Mouse (Mus musculus) spleen, adult 2 months (tissue): ENCODE measurements at regions not wholly inside any gene's neighbourhood (a gene's known extent, or its start where the extent isn't known, plus 50 kb on each side); places are given as distances from the start of the nearest gene placed in this dataset.

Source experiments
- DNase-seq, 2 experiments: peaks; one replicate each; pipeline versions ENCODE4 v3.0.0 to v3.0.0-alpha.2; 2012 to 2021; ENCODE audit warnings: low spot score in 2 of 2, low read depth in 1 of 2
- H3K27ac ChIP-seq: fragments of 200-500 bp; 2 replicates; pipeline ENCODE4 v1.5.1; 2012; ENCODE audit warnings: low read length, inconsistent platforms; ENCODE audit not compliant: insufficient read depth
- H3K27me3 ChIP-seq: fragments of 200-500 bp; 2 replicates; pipeline ENCODE4 v1.6.1; 2012; ENCODE audit warnings: mild to moderate bottlenecking, moderate library complexity, low read length, inconsistent platforms; ENCODE audit not compliant: control insufficient read depth, insufficient read depth
- H3K36me3 ChIP-seq: fragments of 200-500 bp; 2 replicates; pipeline ENCODE4 v1.6.1; 2012; ENCODE audit warnings: mild to moderate bottlenecking, low read length, inconsistent platforms; ENCODE audit not compliant: control insufficient read depth, insufficient read depth
- H3K4me1 ChIP-seq: fragments of 200-500 bp; 2 replicates; pipeline ENCODE4 v1.6.1; 2011; ENCODE audit warnings: inconsistent platforms; ENCODE audit not compliant: control insufficient read depth, insufficient read depth, insufficient read length
- H3K4me3 ChIP-seq: fragments of 200-500 bp; 2 replicates; pipeline ENCODE4 v1.5.1; 2011; ENCODE audit warnings: mild to moderate bottlenecking, inconsistent platforms; ENCODE audit not compliant: insufficient read depth, insufficient read length; ENCODE audit errors: extremely low read depth
- CTCF ChIP-seq: fragments of 200-500 bp; IDR thresholded peaks from 2 replicates; pipeline ENCODE4 v1.5.1; 2011; ENCODE audit warnings: mild to moderate bottlenecking, inconsistent platforms; ENCODE audit not compliant: insufficient read depth, insufficient read length, insufficient replicate concordance; ENCODE audit errors: extremely low read depth
- POLR2A ChIP-seq: fragments of 200-500 bp; IDR thresholded peaks from 2 replicates; pipeline ENCODE4 v1.6.1; 2011; ENCODE audit warnings: low read depth, low read length, inconsistent platforms
- WGBS: fragments of 180-500 bp; shearing (Covaris S2); methylation state at CpG from one replicate; pipeline ENCODE4 v1.1.7; 2018; 5-methylcytosine and 5-hydroxymethylcytosine counted together

DNA sequence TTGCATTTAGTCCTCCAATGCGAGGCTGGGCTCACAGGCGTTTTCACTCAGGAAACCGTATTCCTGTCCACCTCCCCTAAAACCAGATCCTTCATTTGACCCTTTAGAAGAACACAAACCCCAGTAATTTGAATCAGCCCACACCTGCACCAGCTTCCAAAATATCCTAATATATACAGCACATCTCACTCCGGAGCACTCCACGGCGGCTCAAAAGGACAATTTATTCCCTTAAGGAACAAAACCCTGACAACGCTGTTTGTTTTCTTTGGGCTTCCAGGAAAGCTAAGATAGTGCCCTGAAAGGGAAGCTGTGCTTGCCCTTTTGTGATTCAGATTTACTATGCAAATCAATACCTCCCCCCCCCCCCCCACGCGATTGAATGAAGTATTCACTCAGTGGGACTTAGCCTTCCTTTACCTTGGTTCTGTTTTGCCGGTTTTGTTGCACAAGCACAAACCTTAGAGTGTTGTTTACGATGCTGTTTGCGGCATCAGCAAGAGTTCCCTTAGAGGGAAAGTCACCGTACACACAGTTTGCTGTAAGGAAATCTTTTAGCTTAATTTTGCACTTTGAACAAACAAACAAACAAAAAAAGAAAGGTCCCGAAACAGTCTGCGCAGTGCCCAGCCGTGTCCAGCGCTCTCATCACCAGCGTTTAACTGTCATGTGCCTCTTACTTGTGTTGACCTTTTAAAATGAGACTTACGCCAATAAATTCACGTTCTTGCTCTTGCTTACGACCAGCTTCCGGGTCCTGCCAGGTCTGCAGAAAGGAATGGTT lies 111.2 kb upstream of the Six2 start:
- Histone ChIP-seq H3K27ac (no peak overlapping the region), H3K36me3 (no peaks in the 10 kb centered on the region), H3K27me3 (peaks cover 13% of the 10 kb centered on the region), H3K4me1 (no peaks in the 10 kb centered on the region), H3K4me3 (no peak overlapping the region)
- no peak for TF ChIP-seq CTCF
- no peak for TF ChIP-seq POLR2A
- 4% methylated on average over 22 of the region's 22 CpGs for WGBS
- no peak for DNase-seq

DNA sequence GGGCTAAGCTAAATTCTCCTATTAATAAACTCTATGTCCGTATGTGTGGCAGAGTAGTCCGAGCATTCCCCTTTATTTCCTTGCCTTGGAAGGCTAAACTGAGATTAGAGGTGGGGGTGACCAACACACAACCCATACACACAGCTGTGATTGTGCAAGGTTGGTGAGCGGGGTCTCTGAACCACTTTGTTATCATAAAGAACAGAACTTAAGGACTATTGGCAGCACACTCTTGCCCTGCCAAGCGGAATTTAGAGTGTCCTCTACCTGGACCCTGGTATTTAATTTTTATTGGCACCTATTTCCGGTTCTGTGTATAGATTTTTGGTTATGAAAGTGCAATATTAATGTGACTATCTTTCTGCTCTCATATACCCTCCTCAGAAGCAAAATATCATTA lies 109.7 kb upstream of the Six2 start:
- Histone ChIP-seq H3K4me3 (no peak overlapping the region), H3K4me1 (no peaks in the 10 kb centered on the region), H3K36me3 (no peaks in the 10 kb centered on the region), H3K27ac (no peak overlapping the region), H3K27me3 (peaks cover 13% of the 10 kb centered on the region)
- TF ChIP-seq CTCF (no peak), POLR2A (no peak)
- WGBS = 79% methylated on average over 5 of the region's 5 CpGs
- no peak for DNase-seq

- Histone ChIP-seq H3K27me3 (peaks cover 13% of the 10 kb centered on the region), H3K36me3 (no peaks in the 10 kb centered on the region), H3K4me3 (no peak overlapping the region), H3K27ac (no peak overlapping the region), H3K4me1 (no peaks in the 10 kb centered on the region)
- DNase-seq = no peak
- no peak for TF ChIP-seq POLR2A
- TF ChIP-seq CTCF = no peak
- WGBS = 71% methylated on average over 5 of the region's 5 CpGs
Observed at GRCm38 (mm10) chr17:85795820-85796219, 107.7 kb upstream of the Six2 start.

DNA sequence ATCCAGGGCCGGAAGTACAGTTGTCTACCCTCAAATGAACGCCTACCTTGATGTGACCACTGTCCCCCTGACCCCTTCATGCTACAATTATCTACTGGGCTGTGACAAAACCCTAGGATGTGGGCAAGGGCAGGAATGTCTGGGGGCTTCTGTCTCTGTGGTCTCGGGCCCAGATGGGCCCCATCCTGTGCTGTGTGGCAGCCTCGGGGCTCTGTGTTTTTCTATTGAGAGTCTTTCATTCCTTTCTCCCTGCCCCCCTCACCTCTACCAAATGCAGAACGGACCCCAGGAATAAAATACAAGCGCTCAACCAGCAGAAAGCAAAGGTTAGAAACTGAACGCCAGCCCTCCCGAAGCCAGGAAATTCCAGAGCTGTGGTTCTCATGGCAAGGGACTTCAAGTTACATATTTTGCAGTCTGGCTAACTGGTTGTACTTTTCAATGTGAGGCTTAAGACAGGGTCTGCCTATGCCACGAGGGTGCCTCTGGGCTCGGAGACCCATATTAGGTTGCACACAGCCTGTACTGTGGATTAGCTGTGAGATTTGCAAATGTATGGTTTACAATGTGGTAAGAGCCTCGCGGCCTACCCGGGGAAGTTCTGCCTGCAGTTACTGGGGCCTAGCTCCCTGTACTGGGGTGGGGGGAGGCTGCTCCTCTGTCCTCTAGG lies 97.7 kb upstream of the Six2 start:
- WGBS = 69% methylated on average over 13 of the region's 13 CpGs
- Histone ChIP-seq H3K4me1 (no peaks in the 10 kb centered on the region), H3K4me3 (no peak overlapping the region), H3K27ac (no peak overlapping the region), H3K36me3 (no peaks in the 10 kb centered on the region), H3K27me3 (no peaks in the 10 kb centered on the region)
- TF ChIP-seq POLR2A = no peak
- DNase-seq = no peak

GRCm38 (mm10) chr17:85780477-85780876 lies 92.4 kb upstream of the Six2 start:
- no peaks in the 10 kb centered on the region for H3K36me3 ChIP-seq
- H3K4me3 ChIP-seq = no peak overlapping the region
- no peaks in the 10 kb centered on the region for H3K4me1 ChIP-seq
- TF ChIP-seq POLR2A (no peak), CTCF (no peak)
- DNase-seq = no peak
- WGBS = 87% methylated on average over 10 of the region's 10 CpGs
- H3K27me3 ChIP-seq = no peaks in the 10 kb centered on the region
- no peak overlapping the region for H3K27ac ChIP-seq

GRCm38 (mm10) chr17:85776876-85777275 lies 88.8 kb upstream of the Six2 start:
- no peak for DNase-seq
- no peaks in the 10 kb centered on the region for H3K27me3 ChIP-seq
- H3K36me3 ChIP-seq = no peaks in the 10 kb centered on the region
- no peak for TF ChIP-seq POLR2A
- TF ChIP-seq CTCF = no peak
- H3K4me3 ChIP-seq = no peak overlapping the region
- H3K27ac ChIP-seq = no peak overlapping the region
- WGBS = 71% methylated on average over 3 of the region's 3 CpGs
- no peaks in the 10 kb centered on the region for H3K4me1 ChIP-seq

DNA sequence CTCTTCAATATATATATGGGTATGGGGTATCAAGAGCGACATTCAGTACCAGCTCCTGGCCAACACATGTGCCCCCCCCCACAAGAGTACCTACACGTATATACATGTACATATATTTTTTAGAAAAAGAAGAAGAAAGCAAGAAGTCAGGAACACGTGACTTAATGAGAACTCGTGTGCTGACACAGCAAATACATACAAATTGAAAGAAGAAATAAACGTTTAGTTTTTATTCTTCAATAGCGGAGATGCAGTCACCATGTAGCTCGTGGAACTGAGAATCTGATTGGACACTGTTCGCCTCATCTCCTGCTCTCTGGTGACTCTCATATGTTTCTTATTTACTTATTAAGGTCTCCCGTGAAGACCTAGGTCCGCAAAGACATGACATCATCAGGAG lies 80.3 kb upstream of the Six2 start:
- Histone ChIP-seq H3K27me3 (no peaks in the 10 kb centered on the region), H3K4me3 (no peak overlapping the region), H3K36me3 (no peaks in the 10 kb centered on the region), H3K4me1 (no peaks in the 10 kb centered on the region), H3K27ac (no peak overlapping the region)
- TF ChIP-seq POLR2A (no peak), CTCF (no peak)
- WGBS = 92% methylated on average over 10 of the region's 10 CpGs
- DNase-seq = no peak
